Mouse (Mus musculus): ENCODE data around the gene Fryl. TPM values are rescaled to one million over a fixed set of nuclear protein-coding genes. Genes with fewer than 3 reads are reported as not detected.

The Fryl gene
- total and polyA plus RNA-seq, 3 experiments: 31.5 to 43.3 (median 40.7) TPM

DNA sequence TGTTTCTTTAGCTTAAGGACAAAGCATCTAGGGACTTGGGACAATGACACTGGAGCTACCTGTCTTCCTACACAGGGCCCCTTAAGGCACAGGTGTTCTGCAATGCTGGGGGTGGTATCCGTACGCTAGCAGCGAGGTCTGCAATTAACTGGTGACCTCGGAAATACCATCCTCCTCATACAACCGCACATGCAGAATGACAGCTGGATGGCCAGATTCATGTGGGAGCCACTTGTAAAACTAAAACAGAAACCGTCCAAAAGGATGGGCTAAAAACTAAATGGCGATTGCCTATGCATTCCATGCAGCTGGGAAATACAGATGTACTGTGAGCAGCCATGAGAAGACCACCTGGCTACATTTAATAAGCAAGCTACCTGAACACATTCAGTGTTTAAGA is 34.6 kb downstream of the Fryl start:
- DNase-seq: no peak

GRCm38 (mm10) chr5:73219716-73220115 is 36.7 kb downstream of the Fryl start:
- DNase-seq: no peak

GRCm38 (mm10) chr5:73218065-73218464 is 38.4 kb downstream of the Fryl start:
- DNase-seq: no peak

DNA sequence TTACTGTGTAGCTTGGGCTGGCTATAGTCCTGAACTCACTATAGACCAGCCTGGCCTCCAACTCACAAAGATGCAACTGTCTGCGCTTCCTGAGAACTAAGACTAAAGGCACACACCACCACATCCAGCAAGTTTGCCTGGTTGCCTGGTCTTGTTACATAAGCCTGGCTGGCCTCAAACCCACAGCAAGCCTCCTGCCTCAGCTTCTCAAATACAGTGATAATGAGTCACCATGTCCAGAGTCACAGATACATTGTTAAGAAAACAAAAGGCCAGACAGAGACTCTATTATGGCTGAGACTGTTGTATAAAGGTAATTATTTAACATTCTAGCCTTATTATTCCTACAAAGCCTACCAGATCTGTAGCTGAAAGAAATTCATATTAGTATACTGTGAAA is 39.3 kb downstream of the Fryl start:
- DNase-seq: no peak

GRCm38 (mm10) chr5:73216014-73216413 is 40.4 kb downstream of the Fryl start:
- DNase-seq: no peak

GRCm38 (mm10) chr5:73212446-73212845 is 44.0 kb downstream of the Fryl start:
- DNase-seq: no peak

DNA sequence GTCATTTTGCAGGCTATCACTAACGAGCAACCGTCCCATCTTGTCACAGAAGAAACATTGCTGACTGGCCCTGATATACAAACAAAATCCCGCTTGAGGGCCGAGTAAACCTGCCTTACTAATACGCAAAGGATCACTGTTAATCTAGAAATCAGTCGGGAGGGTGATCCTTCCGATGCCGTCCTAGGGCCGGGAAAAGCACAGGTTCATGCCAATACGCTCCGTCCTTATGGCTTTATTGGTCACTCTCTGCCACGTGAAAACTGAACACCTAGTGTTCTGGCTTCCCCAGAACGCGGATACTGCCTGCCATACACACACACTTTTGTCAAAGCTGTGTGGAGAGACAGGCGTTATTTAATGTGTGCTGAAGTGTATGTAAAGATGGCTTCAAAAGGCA is 44.5 kb downstream of the Fryl start:
- no peak for DNase-seq

GRCm38 (mm10) chr5:73210971-73211315 is 45.5 kb downstream of the Fryl start:
- DNase-seq: no peak

- no peak for DNase-seq
Measured at GRCm38 (mm10) chr5:73210127-73210970, 46.1 kb downstream of the Fryl start.

DNA sequence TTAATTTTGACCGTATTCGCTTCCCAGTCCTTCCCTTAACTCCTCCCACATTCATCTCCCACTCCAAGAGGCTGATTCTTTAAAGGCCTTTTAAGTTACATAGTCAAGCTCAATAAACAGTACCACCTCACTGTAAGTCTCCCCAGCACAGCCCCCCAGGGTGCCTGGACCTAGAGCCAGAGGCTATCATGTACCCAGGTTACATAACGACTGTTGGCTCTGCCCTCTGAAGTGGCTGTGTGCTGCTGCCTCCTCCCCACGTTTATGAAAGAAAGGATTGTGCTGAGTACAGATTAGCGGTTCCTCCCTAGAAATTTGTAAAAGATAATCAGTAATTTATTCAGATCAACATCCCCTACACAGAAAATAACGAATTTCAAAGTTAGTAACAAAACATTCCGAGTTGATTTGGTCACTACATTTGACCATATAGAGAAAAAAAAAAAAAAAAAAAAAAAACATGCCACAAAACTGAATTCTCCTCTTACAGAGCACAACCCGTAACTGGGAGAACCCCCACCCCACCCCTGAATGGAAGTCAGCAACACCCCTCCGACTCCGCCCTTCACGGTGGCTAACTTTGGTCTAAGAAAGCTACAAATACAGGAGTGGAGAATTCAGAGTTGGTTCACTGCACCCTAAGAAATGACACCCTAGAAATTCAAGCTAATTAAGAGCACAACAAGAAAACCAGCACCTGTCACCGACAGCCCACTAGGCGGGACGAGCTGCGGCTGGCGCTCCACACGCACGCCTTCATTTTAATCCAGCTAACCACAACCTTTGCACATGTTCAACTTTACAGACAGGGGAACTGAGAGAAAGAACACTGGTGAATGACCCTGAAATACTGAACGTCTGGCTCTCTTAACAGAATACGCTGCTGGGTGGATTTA is 47.0 kb downstream of the Fryl start:
- DNase-seq: no peak

- DNase-seq: peak; percentile 34
Measured at GRCm38 (mm10) chr5:73208645-73209044, 47.8 kb downstream of the Fryl start.

DNA sequence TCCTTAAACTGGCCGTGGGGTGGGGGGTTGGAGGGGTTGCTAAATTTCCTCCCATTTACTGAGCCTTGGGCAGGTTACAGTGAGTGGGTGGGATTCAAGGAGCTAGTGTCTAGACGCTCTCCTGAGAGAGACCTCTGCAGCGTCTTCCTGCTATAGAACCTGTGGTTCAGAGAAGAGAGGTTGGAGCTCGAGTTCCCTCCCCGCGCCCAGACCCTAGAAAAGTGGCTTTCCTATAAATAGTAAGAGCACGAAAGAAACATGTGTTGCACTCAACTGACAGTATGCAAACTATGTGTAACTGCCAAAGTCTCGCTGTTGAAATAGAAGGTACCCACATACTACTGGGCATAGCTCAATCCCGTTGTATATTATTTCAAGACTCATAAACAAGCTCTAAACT is 49.7 kb downstream of the Fryl start:
- DNase-seq: no peak

DNA sequence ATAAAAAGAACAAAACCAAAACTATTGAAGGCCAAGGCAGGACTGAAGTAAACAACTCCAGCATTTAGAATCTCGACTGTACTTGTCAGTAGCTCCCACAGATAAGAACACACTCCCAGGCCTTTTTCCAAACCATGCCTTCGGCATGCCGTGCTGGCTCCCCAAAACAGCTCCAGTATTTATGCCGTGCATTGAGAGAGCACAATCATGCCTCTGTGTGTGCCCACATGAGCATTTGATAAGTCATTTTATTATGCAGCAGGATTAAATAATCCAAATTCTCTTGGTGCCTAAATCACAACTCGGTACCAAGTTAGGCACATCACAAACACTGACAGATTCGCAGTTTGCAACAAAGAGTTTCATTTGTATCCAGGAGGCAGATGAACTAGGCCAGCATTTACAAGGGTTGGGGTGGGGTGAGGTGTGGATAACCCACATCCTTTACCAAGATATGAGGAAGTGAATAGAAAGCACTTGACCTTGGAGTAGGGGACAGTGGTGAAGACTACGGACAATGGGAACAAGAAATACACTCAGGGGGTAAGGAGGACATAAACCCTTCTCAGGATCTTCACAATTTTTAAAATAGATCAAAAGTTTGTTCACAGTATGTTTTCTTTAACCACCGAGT is 50.3 kb downstream of the Fryl start:
- DNase-seq: peak; percentile 15

DNA sequence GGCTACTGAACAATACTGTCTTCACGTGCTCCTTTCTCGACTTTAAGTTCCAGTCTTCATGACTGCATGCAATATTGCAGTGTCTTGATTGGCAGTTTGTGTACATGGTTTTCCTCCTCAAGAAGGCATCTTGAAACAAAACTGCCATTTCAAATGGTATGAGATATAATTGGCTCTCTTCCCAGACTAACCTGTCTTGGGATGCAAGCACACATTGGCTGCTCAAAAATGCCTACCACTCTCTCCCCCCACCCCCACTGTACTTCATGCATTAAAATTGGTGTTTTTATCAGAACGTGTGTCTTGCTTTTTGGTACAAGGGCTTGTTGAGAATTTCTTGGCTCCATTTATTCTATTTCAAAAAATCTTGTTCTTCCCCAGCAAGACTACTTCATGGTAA is 51.4 kb downstream of the Fryl start:
- DNase-seq: no peak

DNA sequence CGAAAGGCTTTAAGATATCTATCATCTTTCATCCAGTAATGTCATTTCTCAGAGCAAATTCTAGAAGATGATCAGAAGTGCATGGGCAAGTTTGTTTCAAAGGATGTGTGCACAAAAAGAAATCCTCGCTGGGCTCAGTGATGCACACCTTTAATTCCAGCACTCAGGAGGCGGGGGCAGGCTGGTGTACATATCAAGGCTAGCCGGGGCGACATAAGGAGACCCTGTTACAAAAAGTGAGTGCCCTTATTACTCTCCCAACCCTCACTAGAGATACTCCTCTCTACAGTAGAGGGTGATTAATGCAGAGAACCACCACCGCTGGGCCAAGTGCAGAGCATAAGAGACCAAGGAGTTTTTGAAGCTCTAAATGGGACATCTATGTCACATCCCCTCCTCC is 53.9 kb downstream of the Fryl start:
- DNase-seq: no peak

DNA sequence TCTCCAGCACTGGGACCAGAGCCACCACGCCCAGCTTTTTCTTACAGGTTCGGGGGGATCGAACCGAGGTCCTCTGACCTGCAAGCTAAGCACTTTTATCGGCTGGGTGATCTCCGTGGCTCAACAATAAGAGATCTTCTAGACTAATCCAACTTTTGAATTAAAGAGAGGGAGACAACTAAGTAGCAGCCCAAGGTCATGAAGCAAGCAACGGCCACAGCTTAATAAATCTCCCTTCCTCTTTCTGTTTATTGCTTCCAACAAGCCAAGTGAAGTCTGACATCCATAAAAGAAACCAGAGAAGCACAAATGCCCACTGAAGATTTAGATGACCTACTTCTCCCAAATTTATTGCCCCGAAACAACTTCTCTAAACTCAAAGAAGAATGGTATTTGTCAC is 54.3 kb downstream of the Fryl start:
- DNase-seq: no peak

DNA sequence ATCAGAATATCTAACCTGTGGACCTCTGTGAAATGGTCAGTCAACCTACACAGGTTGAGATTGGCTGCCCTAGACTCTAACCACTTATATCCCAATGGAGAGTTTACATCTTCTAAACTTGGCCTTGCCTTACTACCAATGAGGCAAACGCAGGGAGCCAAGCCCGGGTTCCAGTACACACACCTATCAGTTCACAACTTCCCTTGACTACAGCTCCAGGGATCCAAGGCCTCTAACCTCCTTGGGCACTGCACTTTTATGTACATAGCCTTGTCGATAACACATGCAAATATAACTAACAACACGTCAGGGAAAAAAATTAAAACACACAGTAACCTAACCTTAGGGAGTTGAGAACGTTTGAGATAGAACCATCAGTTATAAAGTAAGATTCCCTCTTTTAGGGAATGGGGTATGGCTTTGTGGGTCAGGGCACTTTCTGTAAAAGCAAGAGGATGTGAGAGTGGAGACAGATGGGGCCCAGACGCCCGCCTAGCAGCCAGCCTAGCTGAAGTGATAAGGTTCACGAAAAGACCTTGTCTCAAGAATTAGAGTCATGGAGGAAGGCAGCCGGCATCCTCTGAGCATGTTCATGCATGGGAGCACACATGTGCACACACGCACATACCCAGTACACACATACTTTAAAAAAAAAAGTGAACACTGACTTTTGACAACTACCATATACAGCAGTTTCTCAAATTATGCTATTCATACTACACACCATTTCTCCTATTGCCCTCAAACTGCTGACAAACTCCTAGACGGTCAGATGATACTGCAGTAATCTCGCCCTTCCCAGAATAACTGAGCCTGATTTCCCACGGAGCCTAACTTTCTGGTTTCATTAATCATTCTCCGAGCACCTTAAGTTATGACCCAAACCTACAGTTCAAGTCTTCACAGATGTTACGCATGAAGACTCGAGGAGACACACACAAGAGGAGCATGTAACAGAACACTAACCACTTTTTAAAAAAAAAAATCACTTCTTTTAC is 55.7 kb downstream of the Fryl start:
- no peak for DNase-seq

DNA sequence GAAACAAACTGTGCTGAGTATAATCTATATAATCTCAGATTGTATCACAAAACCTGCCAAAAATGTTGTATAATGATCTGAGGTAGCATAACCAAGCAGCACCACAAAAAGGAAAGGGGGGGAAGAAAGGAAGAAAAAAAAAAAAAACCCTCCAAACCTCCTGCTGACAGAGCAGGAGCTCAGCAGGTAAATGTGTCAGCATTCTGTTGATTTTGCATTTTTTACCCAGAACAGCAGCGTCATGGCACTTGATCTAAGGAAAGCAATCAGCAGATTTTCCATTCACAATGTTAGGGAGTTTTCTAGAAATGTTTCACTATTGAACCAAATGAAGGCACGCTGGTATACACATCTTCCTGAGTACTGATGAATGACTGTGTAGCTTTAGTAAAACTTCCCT is 56.8 kb downstream of the Fryl start:
- no peak for DNase-seq

DNA sequence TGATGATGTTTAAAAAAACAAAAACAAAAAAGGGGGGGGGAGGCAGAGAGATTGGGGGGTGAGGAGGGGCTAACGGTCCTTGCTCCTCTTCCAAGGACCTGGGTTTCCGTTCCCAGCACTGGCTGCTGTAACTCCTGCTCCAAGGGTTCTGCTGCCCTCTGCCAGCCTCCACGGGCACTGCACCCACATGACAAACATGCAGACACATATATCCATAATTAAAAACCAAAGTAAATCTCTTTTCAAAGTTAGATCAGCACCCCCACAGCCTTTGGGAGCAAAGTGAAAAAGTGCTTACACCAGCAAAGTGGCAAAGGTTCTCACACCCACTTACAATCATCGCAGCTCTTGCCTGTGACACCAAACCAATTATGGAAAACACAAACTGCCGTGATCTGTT is 57.7 kb downstream of the Fryl start:
- no peak for DNase-seq

- no peak for DNase-seq
Measured at GRCm38 (mm10) chr5:73197796-73198195, 58.6 kb downstream of the Fryl start.

- no peak for DNase-seq
Measured at GRCm38 (mm10) chr5:73194740-73195139, 61.7 kb downstream of the Fryl start.
